Mouse (Mus musculus) activated CD4-positive, CD25-positive, alpha-beta regulatory T cell, adult 4 months (primary cell): Measurements from ENCODE around the gene Htr6. TPM values are rescaled to one million over a fixed set of nuclear protein-coding genes. Genes with fewer than 3 reads are reported as not detected.

Source experiments
- ATAC-seq: one replicate; pipeline ENCODE4 v1.8.0; 2017
- polyA plus RNA-seq, 2 experiments: library from polyadenylated mRNA; unstranded; fragments of 100-300 nt; shearing (Covaris generic); gene quantifications; one replicate each; pipeline ENCODE4 v1.2.1; 2017

Htr6 gene
- polyA plus RNA-seq, 2 experiments from 2014 or later: not detected

- no peak for ATAC-seq
Measured at GRCm38 (mm10) chr4:139043600-139043999, 31.8 kb downstream of the Htr6 start.

- ATAC-seq: no peak
Measured at GRCm38 (mm10) chr4:139042611-139043010, 32.8 kb downstream of the Htr6 start.

GRCm38 (mm10) chr4:139040084-139040839 is 35.1 kb downstream of the Htr6 start:
- no peak for ATAC-seq

- no peak for ATAC-seq
Measured at GRCm38 (mm10) chr4:139037795-139038607, 37.4 kb downstream of the Htr6 start.

- no peak for ATAC-seq
Measured at GRCm38 (mm10) chr4:139035799-139036198, 39.6 kb downstream of the Htr6 start.

- ATAC-seq: no peak
Measured at GRCm38 (mm10) chr4:139034942-139035341, 40.4 kb downstream of the Htr6 start.

- ATAC-seq: no peak
Measured at GRCm38 (mm10) chr4:139034540-139034939, 40.8 kb downstream of the Htr6 start.

- no peak for ATAC-seq
Measured at GRCm38 (mm10) chr4:139034010-139034367, 41.4 kb downstream of the Htr6 start.

- no peak for ATAC-seq
Measured at GRCm38 (mm10) chr4:139033263-139034009, 41.9 kb downstream of the Htr6 start.

GRCm38 (mm10) chr4:139032521-139032920 is 42.8 kb downstream of the Htr6 start:
- no peak for ATAC-seq

GRCm38 (mm10) chr4:139030675-139031074 is 44.7 kb downstream of the Htr6 start:
- no peak for ATAC-seq

- no peak for ATAC-seq
Measured at GRCm38 (mm10) chr4:139024379-139024778, 51.0 kb downstream of the Htr6 start.

GRCm38 (mm10) chr4:139020385-139020784 is 55.0 kb downstream of the Htr6 start:
- no peak for ATAC-seq

GRCm38 (mm10) chr4:139019413-139019812 is 56.0 kb downstream of the Htr6 start:
- ATAC-seq: no peak

- ATAC-seq: no peak
Measured at GRCm38 (mm10) chr4:139018976-139019375, 56.4 kb downstream of the Htr6 start.

- no peak for ATAC-seq
Measured at GRCm38 (mm10) chr4:139018388-139018787, 57.0 kb downstream of the Htr6 start.

GRCm38 (mm10) chr4:139014793-139015192 is 60.6 kb downstream of the Htr6 start:
- ATAC-seq: no peak

- ATAC-seq: no peak
Measured at GRCm38 (mm10) chr4:139013281-139013680, 62.1 kb downstream of the Htr6 start.

GRCm38 (mm10) chr4:139011201-139011702 is 64.1 kb downstream of the Htr6 start:
- no peak for ATAC-seq
